Mouse (Mus musculus): ENCODE data around the gene Igf2bp2.

DNA sequence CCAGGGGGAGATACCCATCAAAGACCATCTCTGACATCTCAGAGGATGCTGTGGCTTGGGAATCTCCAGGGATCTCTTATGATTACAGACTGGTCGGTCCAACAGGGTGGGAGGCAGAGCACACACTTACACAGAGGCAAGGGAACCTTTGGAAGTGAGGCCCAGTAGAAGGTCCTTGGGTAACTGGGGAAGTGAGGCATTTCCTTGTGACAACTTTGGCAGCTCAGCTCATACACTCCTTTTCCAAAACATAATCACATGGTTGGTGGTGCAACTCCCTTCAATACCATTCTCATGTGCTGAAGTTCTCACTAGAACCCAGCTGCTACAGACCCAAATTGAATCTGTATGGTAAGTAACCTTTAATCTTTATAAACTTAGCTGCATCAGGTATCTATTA lies 67.3 kb downstream of the Igf2bp2 start:
- no peak for TF ChIP-seq POLR2A (IDR thresholded peaks at IDR 0.05; ENCODE audit: insufficient read length, low read depth)
- no peak for TF ChIP-seq TCF3 (IDR thresholded peaks at IDR 0.05; ENCODE audit: insufficient read length, low read depth)
- no peak for TF ChIP-seq USF1 (IDR thresholded peaks at IDR 0.05; ENCODE audit: low read depth)
- TF ChIP-seq TCF12 (IDR thresholded peaks at IDR 0.05; ENCODE audit: insufficient read depth, poor library complexity, severe bottlenecking) = no peak
- no peak for TF ChIP-seq E2F4 (IDR thresholded peaks at IDR 0.05; ENCODE audit: insufficient read depth)
